In the genomic region with DNA sequence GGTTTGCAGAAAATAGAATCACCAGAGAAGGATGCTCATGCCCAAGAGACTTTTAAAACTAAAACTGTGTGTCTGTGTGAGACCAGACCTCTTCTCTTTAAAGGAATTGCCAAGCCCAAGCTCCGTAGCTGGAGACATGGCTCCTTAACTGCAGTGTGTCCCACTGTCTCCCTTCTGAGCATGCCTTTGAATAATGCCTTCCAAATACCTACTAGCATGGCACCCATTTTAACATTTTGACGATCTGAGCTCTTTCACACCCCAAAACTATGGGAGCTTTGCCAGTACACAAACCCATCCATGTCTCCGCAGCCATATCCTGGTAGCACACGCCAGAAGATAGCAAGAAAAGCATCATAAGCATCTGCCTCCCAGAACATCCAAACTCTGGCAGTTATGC, we compare ENCODE assay signal across 15 mouse cellular contexts.
"Had no signal": no experiment of that assay in that cellular context is flagged by ENCODE, and none has a peak within 500 bp of the region (broad histone marks: within the 10 kb centered on the region; RNA-seq: fewer than 3 reads in every experiment).

No protein-coding gene starts in this region.

- DNase-seq: kidney, postnatal 10 days; kidney, postnatal 4 days; liver; liver, embryonic 13.5 days; liver, postnatal 0 days; lung, postnatal 14 days; thymus, adult 2 months; thymus, postnatal 25 days had no signal

- H3K27ac ChIP-seq: left cerebral cortex, adult 2 months; limb, embryonic 12.5 days; liver, embryonic 13.5 days; lung, embryonic 15.5 days; macrophage; midbrain, embryonic 12.5 days; stomach, embryonic 15.5 days had no signal

- H3K4me3 ChIP-seq: left cerebral cortex, adult 2 months; limb, embryonic 12.5 days; liver, embryonic 13.5 days; lung, embryonic 15.5 days; megakaryocyte, embryonic 14.5 days; midbrain, embryonic 12.5 days; stomach, embryonic 15.5 days had no signal

- ATAC-seq: liver, postnatal 0 days had no signal
